Mouse (Mus musculus): ENCODE data around the gene Mgst2. TPM values are rescaled to one million over a fixed set of nuclear protein-coding genes. Genes with fewer than 3 reads are reported as not detected.

Gene Mgst2
- total and polyA plus RNA-seq, 2 experiments from 2014 or later = 8.7 to 16.5 TPM

GRCm38 (mm10) chr3:51731949-51732636 lies 71.9 kb downstream of the Mgst2 start:
- ATAC-seq (ENCODE audit: insufficient read depth, low read depth) = no peak
- WGBS = 90% methylated on average over 16 of the region's 16 CpGs
- TF ChIP-seq EP300 (IDR thresholded peaks at IDR 0.05; ENCODE audit: low read depth) (no peak), CTCF (IDR thresholded peaks at IDR 0.05; ENCODE audit: low read depth) (no peak)
- Histone ChIP-seq H3K4me2 (ENCODE audit: low read depth, low read length) (no peak overlapping the region), H3K4me1 (ENCODE audit: control insufficient read depth, insufficient read depth) (peaks cover 27% of the 10 kb centered on the region), H3K4me3 (ENCODE audit: low read depth, low read length) (no peak overlapping the region), H3K27ac (ENCODE audit: low read depth) (no peak overlapping the region), H3K27me3 (ENCODE audit: control insufficient read depth, insufficient read depth, low read length) (no peaks in the 10 kb centered on the region), H3K9ac (replicated peaks; ENCODE audit: low read depth, low read length) (no peak overlapping the region), H3K36me3 (replicated peaks; ENCODE audit: control insufficient read depth, insufficient read depth, low read length) (no peaks in the 10 kb centered on the region), H3K9me3 (replicated peaks; ENCODE audit: control insufficient read depth, low read length) (no peaks in the 10 kb centered on the region)
- no peak for DNase-seq (ENCODE audit: low spot score)

Other genes starting within 250 kb of the Mgst2 start
- gene Naa15, start 245.2 kb upstream of the Mgst2 start, total RNA-seq (2014; rRNA removed; ENCODE audit: low replicate concordance) = 19.6 and 21.2 TPM in 2 replicates
- 21.1 and 23.6 TPM in 2 replicates for gene Naa15, start 245.2 kb upstream of the Mgst2 start, polyA plus RNA-seq (2015; fragmentation: Nextera tagmentation; extraction: Ambion mirVana)
- gene Rab33b, start 176.4 kb upstream of the Mgst2 start, total RNA-seq (2014; rRNA removed; ENCODE audit: low replicate concordance) = 9.0 and 9.5 TPM in 2 replicates
- 11.3 and 12.7 TPM in 2 replicates for gene Rab33b, start 176.4 kb upstream of the Mgst2 start, polyA plus RNA-seq (2015; fragmentation: Nextera tagmentation; extraction: Ambion mirVana)
- gene Setd7, start 99.5 kb upstream of the Mgst2 start, total RNA-seq (2014; rRNA removed; ENCODE audit: low replicate concordance) = 24.8 and 54.7 TPM in 2 replicates
- gene Setd7, start 99.5 kb upstream of the Mgst2 start, polyA plus RNA-seq (2015; fragmentation: Nextera tagmentation; extraction: Ambion mirVana) = 2.5 and 3.0 TPM in 2 replicates

Measured in heart, postnatal 0 days (tissue).